17 mouse cellular contexts compared by ENCODE assay signal in the genomic region with DNA sequence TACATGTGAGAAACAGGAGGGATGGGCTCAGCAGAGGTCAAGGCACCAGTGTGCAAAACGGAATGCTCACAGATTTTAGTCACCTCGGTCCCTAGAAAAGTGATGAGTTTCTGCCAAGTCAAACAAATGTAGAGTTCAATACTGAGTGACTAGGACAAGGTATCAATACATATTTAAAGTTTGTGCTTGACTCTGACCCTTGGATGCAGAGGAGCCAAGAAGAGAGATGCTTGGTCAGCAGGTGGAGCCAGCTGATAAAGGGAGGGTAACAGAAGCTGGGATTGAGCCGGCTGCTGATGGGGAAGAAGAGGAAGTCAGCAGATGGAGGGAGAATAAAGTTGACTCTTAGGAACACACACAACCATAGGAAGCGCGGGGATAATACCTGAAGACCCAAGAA.
DNase-seq lines count a peak whose midpoint lies in the region; ATAC-seq and TF ChIP-seq lines count a peak whose summit lies in the region.
"Had no signal": no experiment of that assay in that cellular context is flagged by ENCODE, and none has a peak within 500 bp of the region (broad histone marks: within the 10 kb centered on the region; RNA-seq: fewer than 3 reads in every experiment).

No protein-coding gene starts in this region.

- no peaks in the 10 kb centered on the region for H3K9me3 ChIP-seq in heart, postnatal 0 days (replicated peaks; ENCODE audit: control insufficient read depth, low read length)
- no peaks in the 10 kb centered on the region for H3K9me3 ChIP-seq in midbrain, postnatal 0 days (ENCODE audit: low read length)
- H3K9me3 ChIP-seq in midbrain, embryonic 15.5 days = no peaks in the 10 kb centered on the region
- H3K9me3 ChIP-seq: forebrain, embryonic 12.5 days; hindbrain, embryonic 13.5 days; limb, embryonic 13.5 days; lung, embryonic 15.5 days; stomach, embryonic 15.5 days had no signal

- no peak overlapping the region for H3K9ac ChIP-seq in heart, postnatal 0 days (replicated peaks; ENCODE audit: low read depth, low read length)
- no peak overlapping the region for H3K9ac ChIP-seq in midbrain, postnatal 0 days (replicated peaks; ENCODE audit: low read length, poor library complexity, severe bottlenecking)
- H3K9ac ChIP-seq in midbrain, embryonic 15.5 days = no peak overlapping the region
- H3K9ac ChIP-seq: forebrain, embryonic 12.5 days; hindbrain, embryonic 13.5 days; limb, embryonic 13.5 days; lung, embryonic 15.5 days; stomach, embryonic 15.5 days had no signal

- H3K4me3 ChIP-seq in heart, postnatal 0 days (ENCODE audit: low read depth, low read length) = no peak overlapping the region
- no peak overlapping the region for H3K4me3 ChIP-seq in midbrain, postnatal 0 days (ENCODE audit: low read depth, low read length)
- no peak overlapping the region for H3K4me3 ChIP-seq in midbrain, embryonic 15.5 days
- H3K4me3 ChIP-seq: forebrain, embryonic 12.5 days; hindbrain, embryonic 13.5 days; limb, embryonic 13.5 days; lung, embryonic 15.5 days; stomach, embryonic 15.5 days had no signal

- no peak overlapping the region for H3K4me2 ChIP-seq in heart, postnatal 0 days (ENCODE audit: low read depth, low read length)
- no peak overlapping the region for H3K4me2 ChIP-seq in midbrain, postnatal 0 days (ENCODE audit: low read depth, low read length, poor library complexity, severe bottlenecking)
- no peak overlapping the region for H3K4me2 ChIP-seq in midbrain, embryonic 15.5 days
- H3K4me2 ChIP-seq: forebrain, embryonic 12.5 days; hindbrain, embryonic 13.5 days; limb, embryonic 13.5 days; lung, embryonic 15.5 days; stomach, embryonic 15.5 days had no signal

- H3K27me3 ChIP-seq in heart, postnatal 0 days (ENCODE audit: control insufficient read depth, insufficient read depth, low read length) = no peaks in the 10 kb centered on the region
- H3K27me3 ChIP-seq in midbrain, postnatal 0 days (ENCODE audit: insufficient read depth, low read length) = no peaks in the 10 kb centered on the region
- no peaks in the 10 kb centered on the region for H3K27me3 ChIP-seq in midbrain, embryonic 15.5 days (replicated peaks)
- H3K27me3 ChIP-seq: forebrain, embryonic 12.5 days; hindbrain, embryonic 13.5 days; limb, embryonic 13.5 days; lung, embryonic 15.5 days; stomach, embryonic 15.5 days had no signal

- WGBS in heart, postnatal 0 days = 71% methylated on average over 5 of the region's 5 CpGs
- 74% methylated on average over 5 of the region's 5 CpGs for WGBS in midbrain, postnatal 0 days
- 75% methylated on average over 5 of the region's 5 CpGs for WGBS in midbrain, embryonic 15.5 days

- no peak overlapping the region for H3K27ac ChIP-seq in heart, postnatal 0 days (ENCODE audit: low read depth)
- H3K27ac ChIP-seq in midbrain, postnatal 0 days (ENCODE audit: low read depth, low read length) = no peak overlapping the region
- H3K27ac ChIP-seq in midbrain, embryonic 15.5 days = no peak overlapping the region
- H3K27ac ChIP-seq: forebrain, embryonic 12.5 days; hindbrain, embryonic 13.5 days; limb, embryonic 13.5 days; lung, embryonic 15.5 days; stomach, embryonic 15.5 days had no signal

- no peaks in the 10 kb centered on the region for H3K36me3 ChIP-seq in heart, postnatal 0 days (replicated peaks; ENCODE audit: control insufficient read depth, insufficient read depth, low read length)
- no peaks in the 10 kb centered on the region for H3K36me3 ChIP-seq in midbrain, postnatal 0 days (ENCODE audit: insufficient read depth, low read length)
- H3K36me3 ChIP-seq in midbrain, embryonic 15.5 days (replicated peaks) = no peaks in the 10 kb centered on the region
- H3K36me3 ChIP-seq: forebrain, embryonic 12.5 days; hindbrain, embryonic 13.5 days; limb, embryonic 13.5 days; lung, embryonic 15.5 days; stomach, embryonic 15.5 days had no signal

- no peak for TF ChIP-seq EP300 in heart, postnatal 0 days (IDR thresholded peaks at IDR 0.05; ENCODE audit: low read depth)

- no peaks in the 10 kb centered on the region for H3K4me1 ChIP-seq in heart, postnatal 0 days (ENCODE audit: control insufficient read depth, insufficient read depth)
- no peaks in the 10 kb centered on the region for H3K4me1 ChIP-seq in midbrain, postnatal 0 days (ENCODE audit: insufficient read depth, low read length)
- 0 out of 2 replicates have a peak, but pooled peaks cover 7% of the 10 kb centered on the region for H3K4me1 ChIP-seq in midbrain, embryonic 15.5 days
- H3K4me1 ChIP-seq: lung, embryonic 15.5 days; stomach, embryonic 15.5 days had no signal

- ATAC-seq in heart, postnatal 0 days (ENCODE audit: insufficient read depth, low read depth) = no peak
- ATAC-seq in midbrain, postnatal 0 days (ENCODE audit: low FRiP score) = no peak
- no peak for ATAC-seq in midbrain, embryonic 15.5 days (replicated peaks)
- no peak for ATAC-seq in cerebellum, adult (ENCODE audit: insufficient number of reproducible peaks, low FRiP score, low TSS enrichment)

- peak; percentile 40 for TF ChIP-seq CTCF in heart, postnatal 0 days (IDR thresholded peaks at IDR 0.05; ENCODE audit: low read depth)
- peak; percentile 58 for TF ChIP-seq CTCF in midbrain, postnatal 0 days (IDR thresholded peaks at IDR 0.05)

- no peak for DNase-seq in heart, postnatal 0 days (ENCODE audit: low spot score)
- no peak for DNase-seq in heart, postnatal 36 days
- DNase-seq in kidney, postnatal 25 days = peak; percentile 35 to 43
- no peak for DNase-seq in kidney, adult 11 months
- DNase-seq in midbrain, postnatal 0 days (ENCODE audit: low spot score) = no peak
- DNase-seq: adrenal gland, adult 2 months; B cell, adult 2 months; cerebellum, adult 8-10 months; embryo, embryonic 11 days; right cerebral cortex, adult 18-20 months had no signal

- intact Hi-C loops in heart, postnatal 36 days (cut with DNase I) = no loop called here

Comparison
In these comparisons a context has a peak if more than half of its experiments do, and no peak if none do; other contexts are left out.
1. DNase-seq: peak in kidney, postnatal 25 days (2 of 2); none in heart, postnatal 0 days (single experiment), heart, postnatal 36 days (0 of 2), kidney, adult 11 months (single experiment) and midbrain, postnatal 0 days (single experiment).